Mouse (Mus musculus) adrenal gland, adult 8-10 months (tissue): ENCODE measurements at regions not wholly inside any gene's neighbourhood (a gene's known extent, or its start where the extent isn't known, plus 50 kb on each side); places are given as distances from the start of the nearest gene placed in this dataset.

Experiments used
- DNase-seq: peaks from one replicate; pipeline ENCODE4 v3.0.0; 2022

DNA sequence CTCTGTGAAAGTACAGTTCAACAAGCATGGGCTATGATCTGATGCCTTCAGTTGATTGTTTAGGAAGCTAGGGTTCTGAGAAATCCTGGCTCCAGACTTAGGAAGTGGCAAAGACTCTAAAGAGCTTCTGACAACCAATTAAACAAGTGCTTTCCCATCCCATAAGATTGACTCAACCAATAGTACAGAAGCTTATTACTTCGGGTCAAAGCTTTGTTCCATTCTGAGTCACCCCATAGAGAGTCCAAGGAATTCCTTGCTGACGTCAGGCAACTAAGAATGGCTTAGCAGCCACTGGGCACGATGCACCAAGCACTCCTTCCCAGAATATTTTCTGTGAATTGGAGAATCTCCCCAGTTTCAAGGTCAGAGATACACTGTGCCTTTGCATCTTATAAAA lies 59.0 kb upstream of the Ntm start:
- no peak for DNase-seq

GRCm38 (mm10) chr9:30025275-30025674 lies 62.3 kb upstream of the Ntm start:
- DNase-seq: no peak

- no peak for DNase-seq
These were observed 64.0 kb upstream of the Ntm start for GRCm38 (mm10) chr9:30026939-30027338.

GRCm38 (mm10) chr9:30040396-30040795 lies 77.5 kb upstream of the Ntm start:
- DNase-seq: no peak

GRCm38 (mm10) chr9:30064551-30064950 lies 101.6 kb upstream of the Ntm start:
- DNase-seq: no peak

GRCm38 (mm10) chr9:30067980-30068379 lies 105.0 kb upstream of the Ntm start:
- no peak for DNase-seq

- DNase-seq: no peak
These were observed 112.3 kb upstream of the Ntm start for GRCm38 (mm10) chr9:30075233-30075632.

DNA sequence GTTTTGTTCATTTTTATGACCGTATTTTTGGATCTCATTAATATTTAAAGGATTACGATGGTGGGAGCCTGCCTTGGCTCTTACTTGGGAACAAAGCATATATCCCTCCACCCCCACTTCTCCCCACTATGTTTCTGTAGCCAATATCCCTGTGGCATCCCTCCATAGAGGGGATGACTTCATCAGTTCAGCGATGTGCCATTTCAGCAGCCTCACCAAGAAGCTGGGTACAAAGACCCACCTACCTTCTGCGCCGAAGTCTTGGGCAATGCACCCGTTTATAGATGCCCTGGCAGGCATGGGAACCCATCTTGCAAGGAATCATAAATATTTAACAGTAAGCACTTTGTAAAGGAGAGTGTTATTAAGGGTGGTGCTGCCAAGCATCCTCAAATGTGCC lies 113.1 kb upstream of the Ntm start:
- DNase-seq: no peak

DNA sequence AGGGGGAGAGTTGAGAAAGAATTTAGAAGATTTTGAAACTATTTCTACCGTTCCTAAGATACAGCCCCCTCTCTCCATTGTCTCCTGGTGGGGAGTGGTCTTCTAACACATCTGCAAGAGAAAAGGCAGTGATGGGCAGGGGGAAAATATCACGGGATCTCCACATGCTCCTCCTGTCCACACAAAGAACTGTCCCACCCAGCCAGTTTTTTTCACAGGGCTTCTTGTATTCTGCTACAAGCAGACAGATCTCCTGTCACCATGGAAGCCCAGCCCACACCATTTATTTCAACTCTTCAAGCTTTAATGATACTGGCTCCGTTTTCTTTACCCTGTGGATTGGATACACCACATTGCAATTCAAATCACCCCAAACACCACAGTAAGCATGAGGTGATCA lies 113.5 kb upstream of the Ntm start:
- no peak for DNase-seq

- no peak for DNase-seq
These were observed 139.0 kb upstream of the Ntm start for GRCm38 (mm10) chr9:30101942-30102341.

GRCm38 (mm10) chr9:30122371-30122770 lies 159.4 kb upstream of the Ntm start:
- DNase-seq: no peak

DNA sequence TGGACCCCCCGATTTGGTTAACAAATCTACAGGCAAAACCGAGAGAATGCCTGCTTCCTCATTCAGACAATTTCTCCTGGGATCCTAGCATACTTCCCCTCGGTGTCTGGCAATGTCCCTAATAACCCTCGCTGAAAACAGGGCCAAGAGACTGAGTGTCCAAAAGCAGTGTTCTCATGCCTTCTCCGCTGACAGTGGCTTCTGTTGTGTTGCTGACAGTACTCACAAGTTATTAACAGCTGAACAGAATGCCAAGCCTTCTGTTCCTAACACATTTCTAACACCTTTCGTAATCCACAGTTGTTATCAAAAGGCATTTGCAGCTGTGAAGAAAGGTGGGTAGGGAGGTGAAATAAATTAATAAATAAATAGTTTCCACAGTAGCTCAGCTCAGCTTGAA lies 166.2 kb upstream of the Ntm start:
- DNase-seq: no peak

DNA sequence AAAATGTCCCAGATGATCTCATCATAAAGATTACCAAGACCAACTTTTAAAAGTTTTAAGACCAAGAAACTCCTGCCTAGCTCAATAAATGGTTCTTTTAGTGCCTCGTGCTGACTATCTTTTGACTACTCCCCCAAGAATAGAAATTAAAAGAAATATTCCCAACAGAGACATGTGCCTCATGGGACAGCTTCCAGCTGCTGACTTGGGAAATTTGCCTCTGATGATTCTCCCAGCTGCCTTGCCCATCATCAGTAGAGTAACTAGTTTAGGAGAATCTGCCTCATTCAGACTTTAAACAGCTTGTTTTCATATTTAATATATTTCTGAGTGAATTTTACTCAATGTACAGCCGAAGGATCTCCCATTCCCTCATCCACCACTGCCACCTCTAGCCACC lies 168.7 kb upstream of the Ntm start:
- no peak for DNase-seq

DNA sequence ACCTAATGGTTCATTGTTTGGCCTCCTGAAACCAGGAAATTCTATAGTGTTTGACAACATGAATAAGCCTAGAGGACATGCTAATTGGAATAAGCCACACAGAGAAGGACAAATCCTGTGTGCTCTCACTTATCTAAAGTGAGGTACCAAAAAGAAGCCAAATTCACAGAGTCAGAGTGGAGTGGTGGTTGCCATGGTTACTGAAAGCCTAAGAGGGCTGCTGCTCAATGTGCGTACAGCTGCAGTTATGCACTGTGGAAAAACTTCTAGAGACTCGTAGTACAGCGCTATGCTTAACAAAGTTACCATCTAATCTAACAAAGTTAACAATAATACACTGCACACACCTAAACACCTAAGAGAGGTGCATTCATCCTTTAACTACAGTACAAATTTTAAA lies 171.4 kb upstream of the Ntm start:
- DNase-seq: no peak

- DNase-seq: peak; percentile 60
These were observed 174.8 kb upstream of the Ntm start for GRCm38 (mm10) chr9:30137611-30138287.

GRCm38 (mm10) chr9:30140188-30140587 lies 177.2 kb upstream of the Ntm start:
- DNase-seq: peak; percentile 56

DNA sequence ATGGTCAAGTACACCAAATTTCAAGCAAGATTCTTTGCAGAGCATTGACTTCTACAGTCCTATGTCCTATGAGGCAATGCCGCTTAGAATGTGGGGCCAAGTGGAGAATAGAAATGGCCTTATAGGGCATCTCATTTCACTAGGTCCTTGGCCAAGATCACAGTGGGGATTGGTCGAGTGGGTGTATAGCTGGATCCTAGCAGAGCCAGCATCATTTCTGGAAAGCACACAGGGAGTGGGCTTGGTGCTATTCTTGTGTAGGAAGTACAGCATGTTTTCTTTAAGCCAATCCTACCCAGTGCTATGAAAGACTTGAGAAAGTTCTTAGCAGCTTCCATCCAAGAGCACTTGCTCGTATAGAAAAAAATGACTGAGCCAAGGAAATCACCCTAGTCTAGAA lies 178.2 kb upstream of the Ntm start:
- DNase-seq: no peak

DNA sequence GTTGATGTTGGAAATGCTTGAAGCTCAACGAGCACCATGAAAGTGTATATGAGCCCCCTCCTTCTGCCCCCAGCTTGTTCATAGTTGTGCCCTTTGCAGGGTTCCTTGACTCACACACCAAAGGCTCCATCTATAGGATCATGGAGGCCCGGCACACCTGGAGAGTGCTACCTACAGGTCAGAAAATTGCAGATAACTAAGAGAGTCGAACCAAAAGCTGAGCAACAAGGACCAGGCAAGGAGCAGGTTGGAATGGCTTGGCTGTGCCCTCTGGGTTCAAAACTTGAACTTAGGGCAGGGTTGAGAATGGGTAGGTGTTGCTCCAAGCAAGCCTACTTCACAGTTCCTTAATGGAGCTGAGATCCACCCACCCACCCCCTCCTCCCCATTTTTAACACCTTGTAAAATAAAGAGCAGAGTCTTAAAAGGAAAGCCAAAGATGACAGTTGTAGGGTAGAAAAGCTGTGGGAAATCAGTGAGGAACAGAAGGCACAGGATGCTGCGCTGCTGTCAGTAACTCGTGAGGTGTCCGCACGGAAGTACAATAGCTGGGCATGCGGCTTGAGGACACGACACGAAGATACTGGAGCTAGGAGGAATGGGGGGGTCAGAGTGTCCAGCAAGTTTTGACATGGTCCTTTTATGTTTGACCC lies 180.0 kb upstream of the Ntm start:
- DNase-seq: no peak

DNA sequence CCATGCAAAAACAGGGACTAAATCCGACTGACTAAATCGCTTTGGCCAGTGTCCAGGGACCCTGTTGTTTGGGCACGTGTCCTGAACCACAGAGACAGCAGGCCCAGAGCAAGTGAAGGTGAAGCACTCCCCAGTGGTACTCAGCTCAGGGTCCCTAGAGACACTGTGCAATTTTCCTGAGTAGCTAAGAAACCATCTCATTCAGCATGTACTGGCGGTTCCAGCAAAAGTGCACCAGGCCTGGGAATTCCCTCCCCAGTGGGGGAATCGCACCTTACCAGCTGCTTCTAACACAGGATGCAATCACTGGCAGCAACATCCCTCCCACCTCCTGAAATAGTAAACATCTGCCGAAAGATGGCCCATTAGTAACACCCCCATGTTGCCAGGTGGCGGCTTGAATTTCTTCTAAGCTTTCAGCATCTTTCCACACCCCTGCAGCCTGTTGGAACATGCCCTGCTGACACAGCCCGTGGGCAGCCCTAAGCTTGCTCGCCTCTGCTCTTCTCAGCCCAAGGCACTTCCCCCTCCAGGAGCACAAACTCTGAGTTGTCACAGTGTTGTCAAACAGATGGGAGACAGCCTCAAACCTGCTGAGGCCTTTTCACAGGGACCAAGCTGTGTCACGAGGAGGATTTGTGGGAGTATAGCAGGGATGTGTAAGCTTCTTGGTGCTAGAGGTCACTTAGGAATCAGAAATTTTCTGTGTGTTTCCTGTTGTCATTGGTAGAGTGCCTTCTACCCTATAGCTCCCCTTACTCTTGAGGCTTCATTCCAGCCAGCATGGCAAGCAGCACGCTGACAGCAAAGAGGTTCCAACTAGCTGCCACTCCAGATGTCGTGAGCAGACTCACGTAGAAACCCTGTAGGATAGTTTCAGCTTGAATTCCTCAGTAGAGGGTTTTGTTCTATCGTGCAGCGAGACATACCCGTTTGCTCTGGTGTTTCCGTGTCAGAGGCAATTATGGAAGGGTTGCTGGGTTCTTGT lies 186.8 kb upstream of the Ntm start:
- DNase-seq: no peak

GRCm38 (mm10) chr9:30151173-30151572 lies 188.2 kb upstream of the Ntm start:
- no peak for DNase-seq

DNA sequence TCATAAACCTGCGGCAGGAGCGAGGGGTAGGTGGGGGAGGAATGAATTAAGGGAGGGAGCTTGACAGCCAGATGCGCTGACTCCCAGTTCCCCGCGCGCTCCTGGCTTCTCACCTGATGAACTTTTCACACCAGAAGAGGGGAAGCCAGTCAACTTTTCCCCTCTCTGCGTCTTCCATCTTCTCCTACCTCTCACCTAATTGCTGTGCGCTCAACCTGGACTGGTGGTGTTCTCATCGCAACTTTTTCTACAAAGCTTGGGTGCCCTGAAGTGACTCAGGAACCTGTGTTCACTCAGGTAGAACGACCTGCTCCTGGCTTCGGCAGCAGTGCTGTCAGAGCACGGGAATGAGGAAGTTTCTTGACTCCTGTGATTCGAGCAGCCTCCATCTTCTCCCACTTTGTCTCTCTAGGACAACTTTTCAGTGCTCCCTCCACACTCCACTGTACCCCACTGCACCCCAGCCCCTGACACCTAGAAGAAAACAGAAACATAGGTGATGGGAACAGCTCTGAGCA lies 203.4 kb upstream of the Ntm start:
- DNase-seq: no peak

DNA sequence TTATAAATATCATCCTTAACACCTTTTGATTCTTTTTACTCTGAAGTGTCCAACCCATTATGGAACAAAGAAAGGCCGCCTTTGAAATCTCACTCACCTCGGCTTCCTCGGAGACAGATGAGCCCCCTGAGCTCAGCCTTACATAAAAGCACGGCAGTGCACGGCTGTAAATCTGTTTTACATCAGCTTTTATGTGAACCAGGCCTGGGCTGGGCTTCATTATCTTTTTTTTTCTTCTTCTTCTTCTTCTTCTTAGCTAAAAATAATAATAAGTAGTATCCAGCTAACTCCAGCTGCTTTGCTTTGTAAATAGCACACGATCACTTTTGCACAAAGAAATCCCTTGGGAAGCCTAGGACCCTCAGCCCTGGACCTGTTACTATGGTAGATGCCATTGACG lies 204.3 kb upstream of the Ntm start:
- DNase-seq: no peak

- DNase-seq: no peak
These were observed 211.7 kb upstream of the Ntm start for GRCm38 (mm10) chr9:30174646-30175045.
